Mouse (Mus musculus) hematopoietic stem cell, adult 5-6 weeks (primary cell): ENCODE data around the gene Gm17542. TPM values are rescaled to one million over a fixed set of nuclear protein-coding genes. Genes with fewer than 3 reads are reported as not detected.
"Not testable (repeated sequence)": the region's sequence is repeated elsewhere in the genome, so short reads cannot be mapped to it uniquely, and the experiment has no call there.

Experiments
- ATAC-seq, 2 experiments: fragments of 125-278 bp in 1 of 2; replicated peaks in 1 of 2; 2 replicates each; pipeline ENCODE4 v1.8.0; 2016 to 2017; ENCODE audit warnings: inconsistent platforms in 2 of 2, mild to moderate bottlenecking in 2 of 2, moderate number of reproducible peaks in 2 of 2, low read depth in 1 of 2, moderate TSS enrichment in 1 of 2; ENCODE audit not compliant: low FRiP score in 2 of 2, poor library complexity in 2 of 2, severe bottlenecking in 2 of 2, insufficient read depth in 1 of 2, low TSS enrichment in 1 of 2
- total RNA-seq: library from RNA; stranded (forward); fragments of 172-1452, 232-1000 nt; gene quantifications from 2 replicates; pipeline ENCODE4 v1.2.3, GENCODE M21; 2017

Gm17542 gene
- not detected in 2 replicates for total RNA-seq

DNA sequence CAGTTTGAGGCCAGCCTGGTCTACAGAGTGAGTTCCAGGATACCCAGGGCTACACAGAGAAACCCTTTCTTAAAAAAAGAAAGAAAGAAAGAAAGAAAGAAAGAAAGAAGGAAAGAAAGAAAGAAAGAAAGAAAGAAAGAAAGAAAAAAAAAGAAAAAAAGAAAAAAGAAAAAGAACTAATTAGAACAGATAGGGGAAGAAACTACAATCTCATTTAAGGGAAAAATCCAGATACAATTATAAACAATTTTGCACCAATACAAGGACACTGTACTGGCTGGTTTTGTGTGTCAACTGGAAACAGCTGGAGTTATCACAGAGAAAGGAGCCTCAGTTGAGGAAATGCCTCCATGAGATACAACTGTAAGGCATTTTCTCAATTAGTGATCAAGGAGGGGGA lies at the start of gene Gm17542:
Gene Gm17542, minus strand, starts transcription at position 101 of the 400 bp plus-strand sequence.
- ATAC-seq, result not testable (repeated sequence)

DNA sequence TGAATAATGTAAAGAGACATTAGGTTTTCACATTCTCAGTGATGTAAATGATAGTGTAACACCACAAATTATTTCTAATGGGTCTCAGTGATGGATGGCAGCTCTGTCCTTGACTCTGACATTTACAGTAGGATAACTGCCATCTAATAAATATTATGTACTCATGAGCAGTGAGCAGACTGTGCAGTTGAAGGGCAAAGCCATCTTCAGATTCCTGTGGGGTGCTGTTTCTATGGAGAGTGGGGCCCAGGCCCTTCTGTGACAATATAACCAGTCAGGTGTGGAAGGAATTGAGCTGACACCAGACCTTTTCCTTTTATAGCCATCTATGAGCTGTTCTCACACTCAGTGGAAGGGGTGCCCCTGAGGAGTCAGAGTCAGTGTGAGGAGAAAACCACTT lies 21.8 kb upstream of the Gm17542 start:
- no peak for ATAC-seq

DNA sequence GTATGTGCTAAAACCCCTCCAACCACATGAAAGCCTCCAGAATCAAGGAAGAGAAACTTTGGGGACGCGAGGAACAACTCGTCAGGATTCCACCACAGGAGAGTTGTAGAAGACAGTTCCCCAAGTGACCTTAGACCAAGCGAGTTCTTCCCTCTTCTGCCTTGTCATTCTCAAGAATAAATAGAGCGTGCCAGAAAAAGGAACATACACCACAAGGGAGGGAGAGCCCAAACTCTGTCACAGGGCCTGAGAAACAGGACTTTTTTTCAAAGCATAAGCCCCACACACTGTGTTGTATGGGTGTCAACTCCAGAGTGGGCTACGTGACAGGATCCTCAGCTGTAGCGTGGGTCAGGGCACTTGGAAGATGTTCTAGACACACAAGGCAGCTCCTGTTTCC lies 20.1 kb upstream of the Gm17542 start:
- peak; percentile 81 to 83 for ATAC-seq

DNA sequence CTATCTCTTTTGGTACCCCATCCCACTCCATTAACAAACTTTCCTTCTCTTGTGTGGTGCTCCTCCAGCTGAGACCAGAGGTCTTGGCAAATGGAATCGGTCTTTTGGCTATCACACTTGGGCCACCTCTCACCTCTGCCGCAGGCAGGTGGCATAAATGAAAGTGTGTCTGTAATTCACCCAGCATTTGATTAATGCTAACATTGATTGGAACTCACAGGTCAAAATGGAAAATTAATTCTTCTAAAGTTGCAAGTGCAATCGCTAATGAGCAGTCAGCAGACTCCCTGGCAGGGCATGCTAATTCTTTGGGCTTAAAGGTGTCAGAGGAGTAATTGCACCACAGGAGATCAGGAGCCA lies 3.2 kb downstream of the Gm17542 start:
- ATAC-seq, result no peak

DNA sequence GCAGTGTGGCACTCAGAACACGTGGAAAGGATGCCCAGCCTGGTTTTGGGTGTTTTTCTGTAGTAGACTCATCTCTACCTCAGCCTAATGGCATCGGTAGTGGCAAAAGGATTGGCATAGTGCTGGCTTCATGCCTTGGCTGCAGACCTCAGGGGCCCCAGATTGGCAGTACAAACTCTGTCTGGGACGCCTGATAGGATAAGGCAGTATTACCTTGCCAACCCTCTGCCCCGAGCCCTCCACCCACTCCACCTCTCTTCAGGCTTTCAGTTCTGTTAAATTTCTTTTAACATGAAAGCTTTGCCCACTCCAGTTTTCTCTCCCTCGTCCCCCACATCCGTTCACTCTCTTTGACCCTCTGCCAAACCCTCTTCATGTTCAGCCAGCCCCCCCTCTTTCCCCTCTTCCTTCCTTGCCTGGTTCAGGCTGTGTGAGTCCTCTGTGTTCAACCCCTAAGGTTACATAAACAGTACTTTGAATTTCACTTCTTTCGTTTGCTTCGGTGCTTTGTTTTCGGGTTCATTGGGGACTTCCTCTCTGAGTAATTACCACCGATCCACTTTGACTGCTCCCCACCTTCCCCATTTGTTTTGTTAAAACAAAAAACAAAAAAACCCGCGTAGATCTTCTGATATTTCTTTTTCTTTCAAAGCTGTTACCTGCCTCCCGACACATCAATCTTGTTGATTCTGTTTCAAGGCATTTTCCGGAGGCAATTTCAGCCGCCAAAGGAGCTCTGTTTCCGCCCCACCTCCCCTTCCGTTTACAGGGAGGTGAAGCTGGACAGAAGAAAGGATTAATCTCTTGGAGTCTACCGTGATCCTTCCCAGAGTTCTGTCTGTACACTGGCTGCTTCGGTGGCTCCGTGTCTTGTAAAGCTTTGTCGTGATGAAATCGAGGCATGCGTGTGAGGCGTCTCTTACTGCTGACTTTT lies 3.9 kb downstream of the Gm17542 start:
- ATAC-seq, result peak; percentile 74 to 81

DNA sequence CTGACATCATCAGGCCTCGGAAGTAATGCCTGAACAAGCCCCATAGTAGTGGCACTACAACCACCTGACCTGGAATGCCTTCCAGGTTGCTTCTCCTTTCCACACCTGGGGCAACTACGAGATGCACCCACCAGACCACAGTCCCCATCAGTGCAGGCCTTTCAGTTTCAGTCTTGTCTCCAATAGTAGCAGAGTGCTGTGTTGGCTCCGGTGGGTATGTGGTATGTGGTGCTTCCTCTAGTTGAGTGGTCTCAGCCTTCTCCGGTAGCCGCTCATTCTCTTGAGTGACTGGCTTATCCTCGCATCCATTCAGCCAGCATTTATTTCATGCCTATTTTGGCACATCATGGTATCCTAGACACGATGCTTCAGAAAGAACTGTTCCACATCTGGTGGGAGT lies 4.8 kb downstream of the Gm17542 start:
- peak; percentile 73 to 79 for ATAC-seq

DNA sequence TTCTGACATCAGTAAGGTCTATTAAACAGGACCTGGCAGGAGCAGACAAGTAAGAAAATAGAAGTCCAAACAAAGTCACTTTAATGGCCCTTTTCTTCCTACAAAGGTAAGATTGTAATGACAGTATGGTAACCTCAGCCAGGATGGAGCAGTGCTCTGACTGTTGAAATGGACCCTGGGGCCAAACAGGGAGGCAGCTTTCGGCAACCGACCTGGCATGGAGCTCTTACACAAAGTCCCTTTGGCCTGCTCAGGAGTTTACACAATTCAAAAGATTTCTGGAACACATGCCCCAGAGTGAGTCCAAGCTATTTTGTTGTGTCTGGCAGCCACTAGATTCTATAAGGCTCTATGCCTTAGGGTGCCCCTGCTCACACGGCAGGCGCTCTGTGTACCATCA lies 9.0 kb downstream of the Gm17542 start:
- no peak for ATAC-seq

DNA sequence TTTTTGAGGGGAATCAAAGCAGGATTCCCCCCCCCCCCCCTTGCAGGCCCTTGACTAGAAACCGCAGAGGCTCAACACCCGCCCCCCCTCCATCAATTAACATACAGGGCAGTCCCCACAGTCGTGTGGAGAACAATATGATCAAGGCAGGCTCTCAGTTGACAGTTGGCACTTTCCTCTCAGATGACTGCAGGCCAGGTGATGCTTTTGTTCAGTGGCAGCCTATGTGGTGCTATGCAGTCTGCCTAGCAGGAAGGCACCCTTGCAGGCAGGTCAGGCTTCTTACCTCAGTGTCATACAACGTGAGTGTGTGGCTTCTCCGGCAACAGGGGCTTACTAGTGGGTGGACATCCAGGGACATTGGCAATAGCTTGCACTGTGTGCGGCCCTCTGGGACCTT lies 17.4 kb downstream of the Gm17542 start:
- no peak for ATAC-seq

DNA sequence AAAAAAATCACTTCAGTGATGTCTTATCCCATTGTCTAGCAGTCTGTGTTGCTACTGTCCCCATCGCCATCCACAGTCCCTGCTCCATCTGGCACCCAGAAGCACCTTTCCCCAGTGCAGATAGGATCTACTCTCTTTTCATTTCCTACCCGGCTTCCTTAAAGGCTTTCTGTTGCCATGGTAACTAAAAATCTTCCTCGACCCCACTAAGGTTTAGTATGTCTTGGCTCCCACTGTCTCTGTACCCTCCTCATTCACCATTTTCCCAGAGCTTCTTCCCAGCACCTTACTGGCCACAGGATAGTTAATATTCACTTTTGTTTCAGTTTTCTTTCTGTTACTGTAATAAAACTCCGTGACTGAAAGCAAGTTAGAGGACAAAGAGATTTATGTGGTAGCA lies 17.9 kb downstream of the Gm17542 start:
- no peak for ATAC-seq

DNA sequence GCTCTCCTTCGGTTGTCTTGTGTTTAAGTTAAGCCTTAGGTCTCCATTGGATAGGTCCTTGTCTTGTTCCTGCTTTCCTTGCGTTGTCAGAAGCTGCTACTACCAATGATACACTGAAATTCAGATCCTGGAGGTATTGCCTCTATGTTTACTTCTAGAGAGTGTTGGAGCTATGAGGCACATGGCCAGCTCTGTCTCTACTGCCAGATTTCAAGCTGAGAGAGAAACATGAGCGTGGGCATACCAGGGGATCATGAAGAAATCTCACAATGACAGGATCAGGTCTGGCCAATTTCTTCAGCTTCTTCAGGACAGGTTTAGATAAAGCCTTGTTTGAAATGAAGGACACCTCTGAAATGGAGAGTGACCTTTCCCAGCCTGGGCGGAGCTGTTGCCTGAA lies 19.1 kb downstream of the Gm17542 start:
- ATAC-seq, result no peak

DNA sequence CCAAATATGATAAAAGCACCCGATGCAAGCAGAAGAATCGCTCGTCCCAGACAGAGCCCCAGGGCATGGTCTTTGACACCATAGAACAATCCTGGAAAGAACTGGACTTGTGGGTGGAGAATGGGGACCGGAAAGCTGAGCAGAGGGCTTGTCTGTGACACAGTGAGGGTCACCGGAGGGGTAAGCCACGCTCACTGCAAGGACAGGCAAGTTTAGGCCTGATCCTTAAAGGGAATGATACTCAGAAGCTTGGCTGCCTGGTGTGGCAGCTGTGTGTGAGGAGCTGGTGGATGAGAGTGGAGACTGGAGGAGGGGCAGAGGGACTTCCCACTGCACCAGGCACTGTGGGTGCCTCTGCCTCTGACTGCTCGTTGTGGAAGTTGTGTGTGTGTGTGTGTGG lies 27.0 kb downstream of the Gm17542 start:
- no peak for ATAC-seq

DNA sequence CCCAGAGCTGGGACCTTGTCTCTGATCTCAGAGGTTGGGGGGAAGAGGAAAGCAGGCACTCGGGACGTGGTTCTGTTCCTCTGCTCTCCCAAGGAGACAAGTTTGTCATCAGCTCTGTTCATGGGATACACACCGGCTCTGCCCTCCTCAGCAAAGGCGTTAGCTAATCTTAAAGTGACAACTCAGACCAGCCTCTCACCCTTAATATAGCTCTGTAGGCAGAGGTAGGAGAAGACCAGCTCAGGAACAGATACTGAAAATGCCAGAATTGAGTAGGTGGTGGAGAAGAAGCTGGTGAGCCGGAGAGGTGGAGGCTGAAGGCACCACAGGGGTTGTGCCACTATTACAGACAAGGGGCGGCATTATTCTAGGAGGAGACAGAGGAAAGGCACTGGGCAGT lies 38.7 kb downstream of the Gm17542 start:
- ATAC-seq, result no peak

DNA sequence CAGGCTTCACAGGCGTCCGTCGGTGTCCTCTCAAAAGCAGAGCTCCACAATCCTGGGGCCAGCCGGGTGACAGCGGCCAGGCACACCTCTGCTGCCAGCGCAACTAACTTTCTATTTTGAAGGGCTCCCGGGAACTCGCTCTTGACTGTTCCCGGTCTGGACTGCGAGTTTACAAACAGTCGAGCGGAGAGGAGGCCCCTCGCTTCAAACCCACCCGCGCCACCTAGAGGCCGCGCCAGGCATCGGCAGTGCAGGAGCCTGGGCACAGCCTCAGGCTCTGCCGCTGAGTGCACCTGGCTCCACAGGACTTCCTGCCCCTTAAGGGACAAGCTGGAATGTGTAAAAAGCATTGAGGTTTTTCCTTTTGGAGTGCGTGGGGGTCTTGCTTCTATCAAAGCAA lies 42.5 kb downstream of the Gm17542 start, which contains the start of gene Edar:
Gene Edar, minus strand, starts transcription at position 122 of the 400 bp plus-strand sequence.
- ATAC-seq, result peak; percentile 85 to 91

DNA sequence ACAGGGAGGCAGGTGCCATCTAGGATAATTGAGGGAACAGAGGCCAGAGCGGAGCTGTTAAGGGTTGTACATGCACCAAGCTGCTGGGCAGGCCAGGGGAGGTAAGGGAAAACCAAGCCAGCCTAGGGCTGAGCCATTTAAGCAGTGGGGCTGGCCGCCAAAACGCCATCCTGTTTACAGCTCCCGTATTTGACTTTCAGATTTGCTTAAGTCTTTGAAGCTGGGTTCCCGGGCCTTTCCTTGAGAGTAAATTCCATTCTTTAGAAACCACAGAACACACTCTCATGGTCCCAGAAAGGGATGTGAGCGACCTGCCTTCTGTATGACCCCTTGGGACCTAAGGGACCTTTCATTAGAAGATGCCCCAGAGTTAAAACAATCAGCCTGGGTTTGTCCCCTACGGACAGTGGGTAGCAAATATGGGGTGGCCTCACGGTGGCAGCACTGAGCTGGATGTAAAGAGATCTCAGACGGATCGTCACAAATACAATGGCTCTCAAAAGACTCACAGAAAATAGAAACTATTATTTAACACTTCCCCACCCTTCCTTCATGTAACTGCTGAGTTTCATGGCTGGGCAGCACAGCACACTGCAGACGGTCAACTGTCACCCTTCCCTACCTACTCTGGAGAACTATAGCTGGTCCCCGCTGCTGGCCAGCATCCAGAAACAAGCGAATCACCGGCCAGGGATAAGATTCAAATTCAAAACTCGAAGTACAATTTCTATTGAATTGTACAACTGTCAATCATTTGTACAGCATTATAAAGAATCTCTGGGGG lies 44.5 kb downstream of the Gm17542 start:
- ATAC-seq, result peak; percentile 68 to 79; a peak in 3 of 4 replicates

DNA sequence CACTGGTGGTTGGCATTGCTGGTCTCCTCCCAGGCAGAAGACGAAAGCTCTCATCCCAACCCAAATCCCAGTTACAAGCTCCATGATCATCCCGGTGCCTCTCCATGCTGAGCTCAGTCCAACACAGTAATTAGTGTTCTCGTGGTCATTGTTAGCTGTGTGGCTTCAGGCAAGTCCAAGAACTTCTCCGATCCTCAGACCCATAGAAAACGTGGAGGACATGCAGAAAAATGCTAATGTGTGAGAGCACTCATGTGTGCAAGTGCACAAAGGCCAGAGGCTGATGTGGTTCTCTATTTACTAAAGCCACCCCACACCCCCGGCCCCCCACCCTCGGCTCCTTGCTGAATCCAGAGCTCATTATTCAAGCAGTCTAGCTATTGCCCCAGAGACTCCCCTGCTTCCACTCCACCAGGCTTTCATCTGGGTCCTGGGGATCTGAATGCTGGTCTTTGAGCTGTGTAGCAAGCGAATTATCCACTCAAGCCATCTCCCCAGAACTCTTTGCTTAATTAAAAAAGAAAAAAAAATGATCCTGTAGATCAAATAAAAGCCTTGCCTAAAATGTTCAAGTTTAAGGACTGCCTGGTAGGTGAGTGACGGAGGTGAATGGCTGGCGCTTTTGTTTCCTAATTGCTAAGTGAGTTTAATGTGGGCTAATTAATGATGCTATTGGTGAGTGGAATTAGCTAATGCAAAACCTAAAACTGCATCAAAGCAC lies 45.3 kb downstream of the Gm17542 start:
- no peak for ATAC-seq

DNA sequence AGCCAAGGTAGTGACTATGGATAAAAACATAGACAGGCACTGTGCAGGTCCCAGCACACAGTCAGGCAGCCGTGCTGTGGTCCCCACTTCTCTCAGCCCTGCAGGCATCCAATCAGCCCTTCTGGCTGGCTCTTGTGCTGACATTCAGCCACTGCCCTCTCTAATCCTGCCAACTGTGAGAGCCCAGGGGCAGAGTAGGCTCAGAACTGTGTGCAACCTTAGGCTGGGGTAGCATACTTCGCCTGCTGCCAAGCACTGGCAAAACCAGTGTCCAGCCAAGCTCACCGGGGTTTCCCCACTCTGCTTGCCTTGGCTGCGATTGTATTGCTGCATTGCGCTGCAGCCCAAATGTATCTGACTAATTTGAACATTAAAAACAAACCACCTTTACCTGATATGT lies 54.1 kb downstream of the Gm17542 start:
- ATAC-seq, result no peak
